Mouse (Mus musculus) myocyte (in vitro differentiated cells): ENCODE data around the gene Gm37240. TPM values are rescaled to one million over a fixed set of nuclear protein-coding genes. Genes with fewer than 3 reads are reported as not detected.

Experiments used
- H3K27me3 ChIP-seq: one replicate; pipeline ENCODE4 v1.6.1; 2011; ENCODE audit not compliant: control insufficient read depth, insufficient read depth, insufficient read length
- H3K36me3 ChIP-seq: one replicate; pipeline ENCODE4 v1.6.1; 2011; ENCODE audit not compliant: control insufficient read depth, insufficient read depth
- H3K4me2 ChIP-seq: one replicate; pipeline ENCODE4 v1.6.1; 2011; ENCODE audit warnings: low read depth, control low read depth
- H3K4me3 ChIP-seq: one replicate; pipeline ENCODE4 v1.5.1; 2011; ENCODE audit warnings: mild to moderate bottlenecking, control low read depth, moderate library complexity
- H3K79me2 ChIP-seq: one replicate; pipeline ENCODE4 v1.6.1; 2011; ENCODE audit not compliant: control insufficient read depth, insufficient read depth
- H3ac ChIP-seq: one replicate; pipeline ENCODE4 v1.6.1; 2011; ENCODE audit not compliant: control insufficient read depth, insufficient read length
- CEBPB ChIP-seq: IDR thresholded peaks from 2 replicates; pipeline ENCODE4 v1.6.1; 2011; ENCODE audit warnings: mild to moderate bottlenecking, moderate library complexity; ENCODE audit not compliant: poor library complexity, insufficient read depth, severe bottlenecking
- E2F4 ChIP-seq: IDR thresholded peaks from one replicate; pipeline ENCODE4 v1.6.1; 2011; ENCODE audit warnings: mild to moderate bottlenecking, control low read depth, moderate library complexity; ENCODE audit not compliant: insufficient read depth
- MAX ChIP-seq: IDR thresholded peaks from one replicate; pipeline ENCODE4 v1.6.1; 2011; ENCODE audit warnings: low read depth, mild to moderate bottlenecking, control low read depth
- MYOD1 ChIP-seq, 3 experiments: IDR thresholded peaks; one replicate each; pipeline ENCODE4 v1.6.1; 2011; ENCODE audit warnings: control low read depth in 2 of 3, low read depth in 2 of 3, mild to moderate bottlenecking in 2 of 3, moderate library complexity in 1 of 3; ENCODE audit not compliant: insufficient read length in 2 of 3, control insufficient read depth in 1 of 3
- MYOG ChIP-seq, 3 experiments: IDR thresholded peaks; one replicate each; pipeline ENCODE4 v1.6.1; 2011; ENCODE audit warnings: control low read depth in 2 of 3, low read depth in 2 of 3, mild to moderate bottlenecking in 2 of 3; ENCODE audit not compliant: insufficient read length in 2 of 3, control insufficient read depth in 1 of 3, insufficient read depth in 1 of 3
- POLR2A ChIP-seq: IDR thresholded peaks from one replicate; pipeline ENCODE4 v1.6.1; 2011; ENCODE audit warnings: low read depth, mild to moderate bottlenecking, control low read depth, moderate library complexity; ENCODE audit not compliant: insufficient read length
- POLR2AphosphoS2 ChIP-seq: IDR thresholded peaks from one replicate; pipeline ENCODE4 v1.6.1; 2011; ENCODE audit warnings: low read depth, control low read depth; ENCODE audit not compliant: insufficient read length
- REST ChIP-seq: IDR thresholded peaks from one replicate; pipeline ENCODE4 v1.6.1; 2011; ENCODE audit warnings: mild to moderate bottlenecking, control low read depth, moderate library complexity; ENCODE audit not compliant: insufficient read depth, insufficient read length
- SRF ChIP-seq: IDR thresholded peaks from one replicate; pipeline ENCODE4 v1.6.1; 2011; ENCODE audit warnings: low read depth; ENCODE audit not compliant: control insufficient read depth, insufficient read length
- TCF12 ChIP-seq: IDR thresholded peaks from one replicate; pipeline ENCODE4 v1.6.1; 2011; ENCODE audit warnings: mild to moderate bottlenecking, control low read depth; ENCODE audit not compliant: poor library complexity, insufficient read depth, severe bottlenecking
- TCF3 ChIP-seq: IDR thresholded peaks from one replicate; pipeline ENCODE4 v1.6.1; 2011; ENCODE audit warnings: low read depth, control low read depth; ENCODE audit not compliant: insufficient read length
- USF1 ChIP-seq: IDR thresholded peaks from one replicate; pipeline ENCODE4 v1.6.1; 2011; ENCODE audit warnings: low read depth, mild to moderate bottlenecking, control low read depth, moderate library complexity
- polyA plus RNA-seq: library from polyadenylated mRNA; unstranded; fragments of >200 nt; fragmentation: generic; extraction: Trizol; gene quantifications from one replicate; pipeline ENCODE4 v1.2.1, GENCODE M21; 2012; ENCODE audit warnings: missing spikeins

The Gm37240 gene
- polyA plus RNA-seq, 1 experiment, result 8.7 TPM

DNA sequence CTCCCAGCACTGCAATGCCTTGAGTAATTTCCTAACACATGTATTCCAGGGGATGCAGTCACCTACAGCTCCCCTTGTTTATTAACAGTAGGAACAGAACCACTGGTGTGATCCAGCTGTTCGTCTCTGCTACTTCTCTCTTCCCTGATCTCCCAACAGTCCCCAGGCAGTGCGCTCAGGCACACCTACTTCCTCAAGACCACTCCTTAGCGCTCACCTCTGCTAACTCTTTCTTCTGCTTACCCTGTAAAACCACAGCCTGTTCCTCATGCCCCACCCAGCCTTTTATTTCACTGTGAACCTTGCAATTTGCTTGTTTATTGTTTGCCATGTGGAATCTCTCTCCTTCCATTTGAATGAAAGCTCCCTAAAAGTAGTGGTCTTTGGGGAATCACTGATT is 431.9 kb downstream of the Gm37240 start:
- Histone ChIP-seq H3K27me3 (no peaks in the 10 kb centered on the region), H3K4me3 (no peak overlapping the region), H3K79me2 (no peaks in the 10 kb centered on the region), H3K36me3 (no peaks in the 10 kb centered on the region), H3K4me2 (no peak overlapping the region), H3ac (no peak overlapping the region)
- TF ChIP-seq MYOG (IDR thresholded peaks at IDR 0.05; ENCODE audit: control insufficient read depth in 1 of 3, insufficient read depth in 1 of 3, insufficient read length in 2 of 3, low read depth in 2 of 3) (no peak), POLR2A (no peak), TCF3 (no peak), USF1 (no peak), REST (no peak), E2F4 (no peak), MAX (no peak), CEBPB (no peak), MYOD1 (IDR thresholded peaks at IDR 0.05; ENCODE audit: control insufficient read depth in 1 of 3, insufficient read length in 2 of 3, low read depth in 2 of 3) (no peak), POLR2AphosphoS2 (no peak), TCF12 (no peak), SRF (no peak)

DNA sequence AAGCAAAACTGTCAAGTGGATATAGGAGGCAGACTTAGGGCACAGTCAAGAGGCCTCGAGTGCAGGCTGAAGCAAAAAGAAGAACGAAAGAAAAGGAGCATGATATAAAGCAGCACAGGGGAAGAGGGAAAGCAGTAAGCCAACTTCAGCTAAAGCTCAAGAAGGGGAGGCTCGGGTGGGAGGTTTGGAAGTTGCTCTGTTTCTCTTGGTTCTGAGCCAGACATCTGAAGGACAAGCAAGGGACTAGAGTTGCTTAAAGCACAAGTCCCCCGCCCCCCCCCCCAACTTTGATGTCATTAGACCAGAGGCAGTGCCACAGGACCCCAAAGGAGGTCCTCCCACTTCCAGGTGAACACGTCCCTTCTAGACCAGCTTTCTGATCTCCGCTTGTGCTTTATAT is 433.3 kb downstream of the Gm37240 start:
- H3K4me2 ChIP-seq, result no peak overlapping the region

DNA sequence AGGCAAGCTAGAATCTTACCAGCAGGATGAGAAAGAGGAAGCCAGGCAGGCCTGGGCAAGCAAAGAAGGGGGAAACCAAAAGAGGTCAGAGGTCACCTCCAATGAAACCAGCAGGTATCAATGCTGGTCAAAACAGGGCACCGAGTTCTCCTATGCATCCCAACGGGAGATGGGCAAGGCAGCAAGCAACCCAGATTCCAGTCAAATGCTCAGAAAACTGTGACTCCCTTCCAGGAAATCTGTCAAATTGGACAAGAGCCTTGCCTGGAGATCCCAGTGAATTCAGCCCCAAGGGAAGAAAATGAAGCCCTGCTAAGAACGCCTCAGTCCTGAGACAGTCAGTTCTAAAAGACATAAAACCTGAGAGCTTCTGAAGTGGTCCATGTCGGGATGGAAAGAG is 437.9 kb downstream of the Gm37240 start:
- H3ac ChIP-seq, result no peak overlapping the region

More for the DNA sequence above, 433.3 kb downstream of the Gm37240 start:
- TF ChIP-seq CEBPB (no peak), POLR2A (no peak)
- Histone ChIP-seq H3K79me2 (no peaks in the 10 kb centered on the region), H3K4me3 (no peak overlapping the region), H3K36me3 (no peaks in the 10 kb centered on the region), H3K27me3 (no peaks in the 10 kb centered on the region), H3ac (no peak overlapping the region)

DNA sequence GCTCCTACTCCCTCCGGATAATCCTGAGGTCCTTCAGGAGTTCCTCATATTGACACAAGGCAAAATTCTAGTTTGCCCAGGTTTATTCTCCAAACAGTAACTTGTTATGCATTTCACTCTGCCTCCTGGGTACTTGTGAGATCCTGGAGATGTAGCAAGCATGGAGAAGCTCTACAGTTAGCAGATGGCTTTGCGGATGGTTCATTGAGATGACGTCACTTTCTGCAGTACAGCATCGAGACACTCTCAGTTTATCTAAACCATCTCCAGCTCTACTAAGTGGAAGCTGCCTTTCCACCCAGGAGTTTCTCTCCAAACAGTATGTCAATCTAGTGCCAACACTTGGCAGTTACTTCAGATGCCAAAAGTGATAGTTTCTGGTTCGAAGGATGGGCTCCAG is 444.5 kb downstream of the Gm37240 start:
- no peak overlapping the region for H3K4me2 ChIP-seq
- H3K36me3 ChIP-seq, result no peaks in the 10 kb centered on the region
- no peak overlapping the region for H3ac ChIP-seq
- no peak overlapping the region for H3K4me3 ChIP-seq
- H3K27me3 ChIP-seq, result peaks cover 4% of the 10 kb centered on the region
- TF ChIP-seq SRF (no peak), USF1 (no peak), POLR2A (no peak), E2F4 (no peak), POLR2AphosphoS2 (no peak)
- H3K79me2 ChIP-seq, result no peaks in the 10 kb centered on the region

More for the DNA sequence above, 437.9 kb downstream of the Gm37240 start:
- no peaks in the 10 kb centered on the region for H3K36me3 ChIP-seq
- no peaks in the 10 kb centered on the region for H3K27me3 ChIP-seq
- H3K4me2 ChIP-seq, result no peak overlapping the region
- no peak for TF ChIP-seq TCF3
- no peak for TF ChIP-seq POLR2A
- TF ChIP-seq SRF, result no peak
- no peak for TF ChIP-seq MYOD1 (IDR thresholded peaks at IDR 0.05; ENCODE audit: control insufficient read depth in 1 of 3, insufficient read length in 2 of 3, low read depth in 2 of 3)
- no peak for TF ChIP-seq CEBPB
- TF ChIP-seq E2F4, result no peak
- no peak for TF ChIP-seq USF1
- TF ChIP-seq MAX, result no peak
- H3K4me3 ChIP-seq, result no peak overlapping the region
- no peaks in the 10 kb centered on the region for H3K79me2 ChIP-seq

DNA sequence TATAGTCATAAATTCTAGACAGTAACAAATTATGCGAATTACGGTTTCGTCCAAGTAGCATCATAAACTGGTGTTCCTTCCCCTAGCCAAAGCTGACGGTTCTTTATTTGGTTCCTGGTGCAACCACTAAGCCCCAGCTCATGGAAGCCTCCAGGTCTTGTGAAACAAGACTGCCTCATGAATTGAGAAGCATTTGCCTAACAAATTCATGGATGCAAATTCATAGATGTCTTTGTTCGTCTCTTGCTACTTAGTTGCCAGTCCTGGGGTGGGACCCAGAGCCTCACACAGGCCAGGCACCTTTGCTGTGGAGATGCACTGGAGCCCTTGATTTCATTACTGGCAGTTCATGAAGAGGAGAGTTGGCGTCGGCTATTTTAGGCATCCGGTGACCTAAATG is 445.1 kb downstream of the Gm37240 start:
- TF ChIP-seq E2F4 (no peak), CEBPB (no peak), SRF (no peak), USF1 (no peak), MYOD1 (IDR thresholded peaks at IDR 0.05; ENCODE audit: control insufficient read depth in 1 of 3, insufficient read length in 2 of 3, low read depth in 2 of 3) (no peak)
- no peaks in the 10 kb centered on the region for H3K79me2 ChIP-seq
- no peak overlapping the region for H3K4me2 ChIP-seq
- no peak overlapping the region for H3K4me3 ChIP-seq
- H3ac ChIP-seq, result no peak overlapping the region
- no peaks in the 10 kb centered on the region for H3K36me3 ChIP-seq
- H3K27me3 ChIP-seq, result peaks cover 4% of the 10 kb centered on the region

DNA sequence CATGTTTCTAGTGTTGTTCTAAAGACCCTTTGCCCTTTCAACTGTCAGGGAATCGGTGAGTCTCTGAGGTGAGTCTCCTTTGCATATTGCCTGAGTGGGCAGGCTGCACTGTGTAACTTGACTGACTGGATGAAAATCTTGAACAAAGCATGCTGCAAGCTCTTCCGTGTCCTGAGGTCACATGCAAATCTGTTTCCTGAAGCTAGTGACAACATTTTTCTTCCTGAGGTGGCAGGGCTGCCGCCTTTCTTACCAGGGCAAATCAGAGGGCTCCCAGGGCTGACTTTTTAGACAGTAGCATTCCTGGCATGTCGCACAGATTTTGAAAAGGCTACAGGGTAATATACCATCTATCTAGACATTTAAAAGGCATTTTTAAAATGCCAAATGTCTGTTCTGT is 451.9 kb downstream of the Gm37240 start:
- H3K27me3 ChIP-seq, result peaks cover 9% of the 10 kb centered on the region
- TF ChIP-seq MAX (no peak), TCF3 (no peak), E2F4 (no peak), POLR2AphosphoS2 (no peak)
- no peak overlapping the region for H3K4me3 ChIP-seq
- no peaks in the 10 kb centered on the region for H3K36me3 ChIP-seq
- no peak overlapping the region for H3K4me2 ChIP-seq
- no peak overlapping the region for H3ac ChIP-seq
- H3K79me2 ChIP-seq, result no peaks in the 10 kb centered on the region
